Mouse (Mus musculus) layer of hippocampus, adult 18-20 months (tissue): ENCODE results near the gene Cercam. TPM values are rescaled to one million over a fixed set of nuclear protein-coding genes. Genes with fewer than 3 reads are reported as not detected.

Experiments
- DNase-seq, 2 experiments: peaks; one replicate each; pipeline ENCODE4 v3.0.0; 2022; ENCODE audit warnings: low spot score in 2 of 2
- long read RNA-seq: library from polyadenylated mRNA; stranded (forward); transcript quantifications from one replicate; pipeline ENCODE4 v2.0.0, GENCODE M21; 2021
- total RNA-seq, 2 experiments: library from RNA; stranded (reverse); gene quantifications; 2 replicates each; pipeline ENCODE4 v1.2.3; 2021

Cercam gene
- 1 to 10 TPM; 7.5 to 9.0 TPM for total RNA-seq
- long read RNA-seq, partial matches to known transcripts: 1 of 2 reads
- long read RNA-seq, other reads (novel, unspliced or antisense): 1 of 2 reads

GRCm38 (mm10) chr2:29868949-29869645 is at the start of gene Cercam:
Gene Cercam, plus strand, starts transcription at chr2:29869164.
- DNase-seq: peak; percentile 70 to 80

GRCm38 (mm10) chr2:29819363-29819762 is 49.6 kb upstream of the Cercam start:
- DNase-seq: no peak

GRCm38 (mm10) chr2:29820025-29820817 is 48.7 kb upstream of the Cercam start, which contains the start of gene Urm1:
Gene Urm1, plus strand, starts transcription at chr2:29820075.
- peak; percentile 40 to 66 for DNase-seq

- DNase-seq: no peak
Measured at GRCm38 (mm10) chr2:29826318-29826925, 42.5 kb upstream of the Cercam start.

GRCm38 (mm10) chr2:29826926-29827708 is 41.8 kb upstream of the Cercam start:
- DNase-seq: peak; percentile 95 to 97

- no peak for DNase-seq
Measured at GRCm38 (mm10) chr2:29827709-29828024, 41.3 kb upstream of the Cercam start.

- DNase-seq: peak; percentile 27 to 56
Measured at GRCm38 (mm10) chr2:29831106-29831505, 37.9 kb upstream of the Cercam start.

- no peak for DNase-seq
Measured at GRCm38 (mm10) chr2:29833796-29834195, 35.2 kb upstream of the Cercam start.

- no peak for DNase-seq
Measured at GRCm38 (mm10) chr2:29835391-29835899, 33.5 kb upstream of the Cercam start.

GRCm38 (mm10) chr2:29839460-29839859 is 29.5 kb upstream of the Cercam start:
- DNase-seq: no peak

GRCm38 (mm10) chr2:29843231-29844105 is 25.5 kb upstream of the Cercam start:
- peak; percentile 25 to 72 for DNase-seq

GRCm38 (mm10) chr2:29844115-29844514 is 24.8 kb upstream of the Cercam start:
- no peak for DNase-seq

- no peak for DNase-seq
Measured at GRCm38 (mm10) chr2:29844661-29845060, 24.3 kb upstream of the Cercam start.

- DNase-seq: no peak
Measured at GRCm38 (mm10) chr2:29845636-29846035, 23.3 kb upstream of the Cercam start.

- DNase-seq: peak; percentile 26 to 57
Measured at GRCm38 (mm10) chr2:29846061-29846853, 22.7 kb upstream of the Cercam start.

- no peak for DNase-seq
Measured at GRCm38 (mm10) chr2:29846911-29847310, 22.1 kb upstream of the Cercam start.

- no peak for DNase-seq
Measured at GRCm38 (mm10) chr2:29849041-29849440, 19.9 kb upstream of the Cercam start.

GRCm38 (mm10) chr2:29849841-29850480 is 19.0 kb upstream of the Cercam start:
- no peak for DNase-seq
